Mouse (Mus musculus) midbrain, embryonic 16.5 days (tissue): ENCODE data around the gene Adh7. TPM values are rescaled to one million over a fixed set of nuclear protein-coding genes. Genes with fewer than 3 reads are reported as not detected.

Experiments
- ATAC-seq: fragments of 200-750 bp; cut with Nextera tagmentation; 2 replicates; pipeline ENCODE4 v1.8.0; 2017; ENCODE audit warnings: moderate TSS enrichment
- H3K27ac ChIP-seq: fragments of 300-500 bp; sonication (generic); 2 replicates; pipeline ENCODE4 v1.5.1; 2014; ENCODE audit warnings: mild to moderate bottlenecking, low read length, mixed read lengths
- H3K27me3 ChIP-seq: fragments of 300-500 bp; sonication (generic); 2 replicates; pipeline ENCODE4 v1.6.1; 2014; ENCODE audit warnings: low read depth, low read length, mixed read lengths; ENCODE audit not compliant: control insufficient read depth, insufficient read depth
- H3K36me3 ChIP-seq: fragments of 300-500 bp; sonication (generic); 2 replicates; pipeline ENCODE4 v1.6.1; 2014; ENCODE audit warnings: mild to moderate bottlenecking, low read length, moderate library complexity, mixed read lengths; ENCODE audit not compliant: control insufficient read depth, insufficient read depth
- H3K4me1 ChIP-seq: fragments of 300-500 bp; sonication (generic); 2 replicates; pipeline ENCODE4 v1.6.1; 2014; ENCODE audit warnings: mild to moderate bottlenecking, low read length, mixed read lengths; ENCODE audit not compliant: control insufficient read depth, insufficient read depth
- H3K4me2 ChIP-seq: fragments of 300-500 bp; sonication (generic); 2 replicates; pipeline ENCODE4 v1.6.1; 2014; ENCODE audit warnings: mild to moderate bottlenecking, low read length, mixed read lengths
- H3K4me3 ChIP-seq: fragments of 300-500 bp; sonication (generic); 2 replicates; pipeline ENCODE4 v1.5.1; 2014; ENCODE audit warnings: low read depth, mild to moderate bottlenecking, low read length, moderate library complexity, mixed read lengths
- H3K9ac ChIP-seq: fragments of 300-500 bp; sonication (generic); 2 replicates; pipeline ENCODE4 v1.6.1; 2014; ENCODE audit warnings: low read depth, low read length, mixed read lengths
- H3K9me3 ChIP-seq: fragments of 300-500 bp; sonication (generic); replicated peaks from 2 replicates; pipeline ENCODE4 v1.6.1; 2014; ENCODE audit warnings: mild to moderate bottlenecking, low read length, mixed read lengths; ENCODE audit not compliant: control insufficient read depth, poor library complexity, severe bottlenecking
- WGBS: fragments of 180-500 bp; shearing (Covaris S2); extraction: QIAGEN DNeasy Blood & Tissue Kit; methylation state at CpG from one replicate; pipeline ENCODE4 v1.1.7; 2014; 5-methylcytosine and 5-hydroxymethylcytosine counted together
- polyA plus RNA-seq: library from polyadenylated mRNA; unstranded; fragments of >200 nt; fragmentation: Nextera tagmentation; extraction: Ambion mirVana; gene quantifications from 2 replicates; pipeline ENCODE4 v1.2.1, GENCODE M21; 2015

Gene Adh7
- polyA plus RNA-seq, 1 experiment from 2014 or later: 1.6 TPM

GRCm38 (mm10) chr3:138193683-138194302 lies 23.8 kb upstream of the Adh7 start, which contains the start of gene 4930579F01Rik:
TSS of gene 4930579F01Rik (minus strand) at chr3:138193825.
- Histone ChIP-seq H3K27me3 (no peaks in the 10 kb centered on the region), H3K4me2 (no peak within 1 kb of the TSS), H3K27ac (no peak within 1 kb of the TSS), H3K36me3 (no peaks in the 10 kb centered on the region), H3K9ac (no peak within 1 kb of the TSS), H3K4me1 (peaks cover 4% of the 10 kb centered on the region; the same call in 1 of the 2 replicates), H3K4me3 (no peak within 1 kb of the TSS), H3K9me3 (no peaks in the 10 kb centered on the region)
- ATAC-seq: no peak
- WGBS: 85% methylated on average over 15 of the region's 15 CpGs

GRCm38 (mm10) chr3:138197093-138197492 lies 20.5 kb upstream of the Adh7 start:
- H3K27me3 ChIP-seq: no peaks in the 10 kb centered on the region
- H3K4me2 ChIP-seq: no peak overlapping the region
- H3K9ac ChIP-seq: no peak overlapping the region
- H3K9me3 ChIP-seq: no peaks in the 10 kb centered on the region
- H3K4me1 ChIP-seq: peaks cover 4% of the 10 kb centered on the region; the same call in 1 of the 2 replicates
- 84% methylated on average over 14 of the region's 14 CpGs for WGBS
- H3K36me3 ChIP-seq: no peaks in the 10 kb centered on the region
- ATAC-seq: no peak
- H3K27ac ChIP-seq: no peak overlapping the region
- H3K4me3 ChIP-seq: no peak overlapping the region

DNA sequence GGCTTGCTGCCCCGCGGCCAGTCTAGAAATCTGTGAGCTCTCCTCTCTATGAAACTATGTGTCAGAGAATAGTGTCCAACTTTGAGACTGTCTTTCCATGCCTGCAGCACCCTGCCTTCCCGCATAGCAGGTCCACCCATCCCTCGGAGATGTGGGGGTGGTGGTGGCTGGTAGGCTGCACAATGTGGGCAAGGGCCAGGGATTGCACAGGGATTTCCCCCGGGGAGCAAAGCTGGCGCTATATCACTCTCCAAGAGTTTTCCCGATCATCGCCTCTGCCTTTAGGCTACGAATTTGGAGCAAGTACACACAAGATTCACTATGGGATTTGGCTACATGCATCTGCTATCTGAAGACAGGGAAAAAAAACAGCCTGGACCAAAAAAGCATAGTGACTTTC lies 20.0 kb upstream of the Adh7 start:
- Histone ChIP-seq H3K27ac (no peak overlapping the region), H3K9me3 (no peaks in the 10 kb centered on the region), H3K4me1 (peaks cover 4% of the 10 kb centered on the region; the same call in 1 of the 2 replicates), H3K36me3 (no peaks in the 10 kb centered on the region), H3K9ac (no peak overlapping the region), H3K4me2 (peak overlapping the region; percentile 65; the same call in 1 of the 2 replicates), H3K4me3 (no peak overlapping the region), H3K27me3 (no peaks in the 10 kb centered on the region)
- WGBS: 61% methylated on average over 9 of the region's 9 CpGs
- ATAC-seq: 0 out of 2 replicates have a peak, but pooled peaks have one; percentile 19

DNA sequence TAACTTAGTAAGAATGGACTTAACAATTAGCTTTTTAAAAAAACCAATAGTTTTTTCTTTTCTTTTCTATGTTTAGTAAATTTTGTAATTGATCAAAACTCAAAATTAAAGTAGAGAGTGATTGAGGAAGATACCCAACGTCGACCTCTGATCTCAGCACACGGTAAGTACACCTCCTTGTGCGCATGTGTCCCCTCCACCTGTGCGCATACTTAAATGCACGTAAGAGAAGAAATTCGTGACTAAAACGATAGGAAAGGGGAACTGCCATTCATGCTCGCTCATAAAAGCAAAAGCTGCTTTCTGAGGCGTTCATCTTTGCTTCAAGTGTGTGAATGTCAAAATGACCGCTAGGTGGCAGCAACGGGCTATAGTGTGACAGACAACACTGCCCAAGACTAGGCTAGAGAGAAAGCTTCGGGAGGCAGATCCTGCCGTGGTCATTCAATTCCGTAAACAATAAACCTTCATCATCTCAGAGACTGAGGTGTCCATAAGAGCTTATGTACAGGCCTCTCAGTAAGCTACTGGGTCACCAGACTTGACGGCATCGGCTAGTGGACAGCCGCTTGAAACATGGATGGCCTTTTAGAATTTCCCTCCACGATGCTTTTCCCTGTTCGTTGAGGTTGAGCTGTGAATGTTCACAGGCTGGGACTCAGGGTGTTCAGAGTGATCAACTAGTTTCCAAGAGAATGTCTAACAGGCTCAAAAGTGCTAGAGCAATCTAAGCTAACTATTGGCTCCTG lies 19.4 kb upstream of the Adh7 start:
- Histone ChIP-seq H3K36me3 (no peaks in the 10 kb centered on the region), H3K27ac (peak overlapping the region; percentile 54; the same call in 1 of the 2 replicates), H3K4me1 (peaks cover 4% of the 10 kb centered on the region; the same call in 1 of the 2 replicates), H3K9me3 (no peaks in the 10 kb centered on the region), H3K4me2 (peak overlapping the region; percentile 65), H3K27me3 (no peaks in the 10 kb centered on the region), H3K4me3 (peak overlapping the region; percentile 35), H3K9ac (peak overlapping the region; percentile 57; the same call in 1 of the 2 replicates)
- WGBS: 23% methylated on average over 20 of the region's 20 CpGs
- ATAC-seq: peak; percentile 98

DNA sequence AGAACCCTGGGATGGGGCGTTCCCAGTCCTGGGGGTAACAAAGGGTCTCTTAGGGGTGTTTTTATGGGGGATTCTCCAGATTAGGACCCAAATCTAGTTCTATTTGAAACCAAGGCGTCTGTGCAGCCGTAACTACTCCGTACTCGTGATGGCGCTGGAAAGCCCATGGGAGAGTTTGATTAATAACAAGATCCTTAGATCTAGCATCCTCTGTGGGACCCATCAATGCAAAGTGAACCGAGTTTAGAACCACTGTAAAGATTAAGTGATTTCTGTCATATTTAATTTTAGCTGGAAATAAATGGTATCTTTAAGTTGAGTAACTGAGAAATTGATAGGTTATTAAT lies 18.9 kb upstream of the Adh7 start:
- Histone ChIP-seq H3K27ac (0 out of 2 replicates have a peak overlapping the region, but pooled peaks have one; percentile 54), H3K4me2 (peak overlapping the region; percentile 65), H3K36me3 (no peaks in the 10 kb centered on the region), H3K4me3 (no peak overlapping the region), H3K4me1 (peaks cover 4% of the 10 kb centered on the region; the same call in 1 of the 2 replicates), H3K9me3 (no peaks in the 10 kb centered on the region), H3K9ac (no peak overlapping the region; the same call in 1 of the 2 replicates), H3K27me3 (no peaks in the 10 kb centered on the region)
- 64% methylated on average over 7 of the region's 7 CpGs for WGBS
- ATAC-seq: peak; percentile 49; the same call in 1 of the 2 replicates

DNA sequence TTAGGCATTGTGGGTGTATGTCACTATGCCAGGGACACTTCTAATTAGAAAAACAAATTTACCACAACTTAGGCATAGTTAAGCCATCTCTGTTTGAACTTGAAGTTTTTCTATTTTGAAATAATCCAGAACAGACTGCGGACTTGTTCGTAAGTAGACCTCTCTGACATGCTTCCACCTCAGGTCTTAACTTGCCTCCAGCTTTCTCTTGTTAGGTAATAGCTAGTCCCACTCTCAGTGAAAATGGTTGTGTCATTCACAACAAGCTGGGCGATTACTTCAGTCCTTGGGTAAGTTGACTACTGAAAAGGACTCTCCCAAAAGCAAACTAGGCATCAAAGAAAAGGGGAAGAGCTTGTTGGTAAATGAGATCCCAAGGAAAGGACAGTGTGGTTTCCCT lies 8.7 kb upstream of the Adh7 start:
- Histone ChIP-seq H3K27ac (no peak overlapping the region), H3K27me3 (no peaks in the 10 kb centered on the region), H3K9ac (no peak overlapping the region), H3K4me1 (no peaks in the 10 kb centered on the region), H3K4me3 (no peak overlapping the region), H3K36me3 (no peaks in the 10 kb centered on the region), H3K9me3 (no peaks in the 10 kb centered on the region), H3K4me2 (no peak overlapping the region)
- ATAC-seq: no peak
- 94% methylated on average over 3 of the region's 3 CpGs for WGBS

GRCm38 (mm10) chr3:138210432-138211075 lies 7.0 kb upstream of the Adh7 start:
- no peak for ATAC-seq
- Histone ChIP-seq H3K9me3 (no peaks in the 10 kb centered on the region), H3K9ac (no peak overlapping the region), H3K27me3 (no peaks in the 10 kb centered on the region), H3K4me1 (no peaks in the 10 kb centered on the region; the same call in 1 of the 2 replicates), H3K36me3 (no peaks in the 10 kb centered on the region), H3K4me2 (no peak overlapping the region), H3K4me3 (no peak overlapping the region), H3K27ac (no peak overlapping the region)
- WGBS: 74% methylated on average over 5 of the region's 5 CpGs

DNA sequence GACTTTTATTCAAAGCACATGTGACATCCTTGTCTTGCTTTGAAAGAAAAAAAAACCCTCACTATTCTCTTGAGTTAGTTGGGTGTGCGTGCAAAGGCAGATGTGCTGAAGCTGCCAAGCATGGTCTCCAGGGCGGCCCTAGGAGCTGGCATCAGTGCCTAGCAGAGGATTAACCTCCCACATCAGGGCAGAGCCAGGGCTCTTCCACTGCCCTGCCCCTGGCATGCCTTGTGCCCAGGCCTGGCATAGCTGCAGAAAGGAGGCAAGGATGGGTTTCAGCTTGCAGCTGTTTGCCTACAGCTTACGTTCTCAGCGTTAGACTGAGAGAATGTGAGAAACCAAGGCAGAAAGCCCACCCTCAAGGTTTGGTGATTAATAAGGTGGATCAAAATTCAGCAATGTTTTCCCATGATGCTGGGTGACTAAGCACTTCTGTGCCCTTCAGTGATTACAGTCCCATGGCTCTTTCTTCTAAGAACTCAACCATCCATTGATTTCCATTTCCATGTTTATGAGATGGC lies 5.1 kb upstream of the Adh7 start:
- Histone ChIP-seq H3K27me3 (no peaks in the 10 kb centered on the region), H3K27ac (no peak overlapping the region), H3K4me1 (no peaks in the 10 kb centered on the region; the same call in 1 of the 2 replicates), H3K9ac (no peak overlapping the region), H3K4me2 (no peak overlapping the region), H3K36me3 (no peaks in the 10 kb centered on the region), H3K4me3 (no peak overlapping the region), H3K9me3 (no peaks in the 10 kb centered on the region)
- ATAC-seq: no peak
- 88% methylated on average over 4 of the region's 4 CpGs for WGBS
